9 mouse cellular contexts compared by ENCODE assay signal in genomic region chr6:72235807-72236407, GRCm38 (mm10). TPM values are rescaled to one million over a fixed set of nuclear protein-coding genes. Genes with fewer than 3 reads are reported as not detected.
DNase-seq lines count a peak whose midpoint lies in the region; ATAC-seq and TF ChIP-seq lines count a peak whose summit lies in the region.
"Had no signal": no experiment of that assay in that cellular context is flagged by ENCODE, and none has a peak within 500 bp of the region (broad histone marks: within the 10 kb centered on the region; RNA-seq: fewer than 3 reads in every experiment).

No protein-coding gene starts in this region.

- H3K4me3 ChIP-seq in heart, embryonic 14.5 days (ENCODE audit: control insufficient read depth in 1 of 2, insufficient read depth in 1 of 2, low read depth in 1 of 2, low read length in 2 of 2) = peak overlapping the region; percentile 68 to 71; a peak in 3 of 4 replicates
- peak overlapping the region; percentile 57 for H3K4me3 ChIP-seq in bone marrow macrophage, adult 2 months (ENCODE audit: insufficient read depth, low read length)
- peak overlapping the region; percentile 61 for H3K4me3 ChIP-seq in hindbrain, embryonic 16.5 days (ENCODE audit: low read length)
- peak overlapping the region; percentile 57; the same call in 1 of the 2 replicates for H3K4me3 ChIP-seq in midbrain, postnatal 0 days (ENCODE audit: low read depth, low read length)

- WGBS in heart, embryonic 14.5 days = 39% methylated on average over 16 of the region's 16 CpGs
- 31% methylated on average over 16 of the region's 16 CpGs for WGBS in hindbrain, embryonic 16.5 days
- WGBS in midbrain, postnatal 0 days = 38% methylated on average over 16 of the region's 16 CpGs

- no peaks in the 10 kb centered on the region for H3K36me3 ChIP-seq in heart, embryonic 14.5 days (ENCODE audit: control insufficient read depth, insufficient read depth, low read length)
- no peaks in the 10 kb centered on the region for H3K36me3 ChIP-seq in hindbrain, embryonic 16.5 days (ENCODE audit: control insufficient read depth, insufficient read depth, low read length)
- H3K36me3 ChIP-seq in midbrain, postnatal 0 days (ENCODE audit: insufficient read depth, low read length) = no peaks in the 10 kb centered on the region

- H3K4me2 ChIP-seq in heart, embryonic 14.5 days (ENCODE audit: low read length) = peak overlapping the region; percentile 98
- H3K4me2 ChIP-seq in hindbrain, embryonic 16.5 days (ENCODE audit: low read length) = peak overlapping the region; percentile 100
- H3K4me2 ChIP-seq in midbrain, postnatal 0 days (ENCODE audit: low read depth, low read length, poor library complexity, severe bottlenecking) = peak overlapping the region; percentile 100

- peak overlapping the region; percentile 74 for H3K9ac ChIP-seq in heart, embryonic 14.5 days (ENCODE audit: low read length)
- H3K9ac ChIP-seq in hindbrain, embryonic 16.5 days (ENCODE audit: low read depth, low read length) = no peak overlapping the region; the same call in 1 of the 2 replicates
- H3K9ac ChIP-seq in midbrain, postnatal 0 days (replicated peaks; ENCODE audit: low read length, poor library complexity, severe bottlenecking) = no peak overlapping the region

- H3K27me3 ChIP-seq in heart, embryonic 14.5 days (ENCODE audit: control insufficient read depth, insufficient read depth, low read length) = no peaks in the 10 kb centered on the region
- peaks cover 32% of the 10 kb centered on the region for H3K27me3 ChIP-seq in hindbrain, embryonic 16.5 days (replicated peaks; ENCODE audit: control insufficient read depth, insufficient read depth, low read length)
- peaks cover 36% of the 10 kb centered on the region for H3K27me3 ChIP-seq in midbrain, postnatal 0 days (ENCODE audit: insufficient read depth, low read length)

- no peaks in the 10 kb centered on the region for H3K9me3 ChIP-seq in heart, embryonic 14.5 days (ENCODE audit: control insufficient read depth, low read length)
- no peaks in the 10 kb centered on the region for H3K9me3 ChIP-seq in hindbrain, embryonic 16.5 days (ENCODE audit: control insufficient read depth, low read length)
- no peaks in the 10 kb centered on the region for H3K9me3 ChIP-seq in midbrain, postnatal 0 days (ENCODE audit: low read length)

- H3K27ac ChIP-seq in heart, embryonic 14.5 days (replicated peaks in 1 of 2; ENCODE audit: control insufficient read depth in 1 of 2, insufficient read depth in 1 of 2, low read depth in 2 of 2, low read length in 2 of 2) = 0 out of 4 replicates have a peak overlapping the region, but pooled peaks of 1 of the 2 experiments have one; percentile 60
- H3K27ac ChIP-seq in bone marrow macrophage, adult 2 months (ENCODE audit: insufficient read depth, low read depth, low read length) = no peak overlapping the region
- no peak overlapping the region; the same call in 1 of the 2 replicates for H3K27ac ChIP-seq in hindbrain, embryonic 16.5 days (ENCODE audit: low read depth, low read length)
- no peak overlapping the region for H3K27ac ChIP-seq in midbrain, postnatal 0 days (ENCODE audit: low read depth, low read length)

- DNase-seq in heart, postnatal 36 days = no peak
- DNase-seq in midbrain, postnatal 0 days (ENCODE audit: low spot score) = no peak
- DNase-seq in left cerebral cortex, adult 11 months (ENCODE audit: low spot score) = no peak
- no peak for DNase-seq in frontal cortex, postnatal 25 days (ENCODE audit: low spot score in 2 of 2)
- DNase-seq in Muller cell, postnatal 12 days (ENCODE audit: inconsistent ontology term) = no peak

- intact Hi-C loops in heart, postnatal 36 days (cut with DNase I) = loop anchor here (1.0 kb wide), 1 partner anchor 18 kb away; no protein-coding TSS in a partner anchor

- TF ChIP-seq CTCF in bone marrow macrophage, adult 2 months (IDR thresholded peaks at IDR 0.05; ENCODE audit: low read depth, low read length) = no peak
- TF ChIP-seq CTCF in midbrain, postnatal 0 days (IDR thresholded peaks at IDR 0.05) = no peak

- ATAC-seq in heart, embryonic 14.5 days (ENCODE audit: insufficient number of reproducible peaks, insufficient read depth, low FRiP score, low read depth) = no peak
- no peak for ATAC-seq in hindbrain, embryonic 16.5 days
- ATAC-seq in midbrain, postnatal 0 days (ENCODE audit: low FRiP score) = no peak

- TF ChIP-seq POLR2A in bone marrow macrophage, adult 2 months (IDR thresholded peaks at IDR 0.05; ENCODE audit: borderline replicate concordance, low read depth, low read length) = no peak

- peaks cover 28 to 39% of the 10 kb centered on the region in 2 experiments for H3K4me1 ChIP-seq in heart, embryonic 14.5 days (ENCODE audit: control insufficient read depth in 2 of 2, insufficient read depth in 2 of 2, low read length in 2 of 2)
- 0 out of 2 replicates have a peak, but pooled peaks cover 3% of the 10 kb centered on the region for H3K4me1 ChIP-seq in bone marrow macrophage, adult 2 months (ENCODE audit: control insufficient read depth, insufficient read depth, low read length)
- H3K4me1 ChIP-seq in hindbrain, embryonic 16.5 days (ENCODE audit: control insufficient read depth, insufficient read depth, low read depth, low read length) = peaks cover 29% of the 10 kb centered on the region
- H3K4me1 ChIP-seq in midbrain, postnatal 0 days (ENCODE audit: insufficient read depth, low read length) = 0 out of 2 replicates have a peak, but pooled peaks cover 2% of the 10 kb centered on the region

RNA-seq across cellular contexts. Expression of gene Atoh8, which starts 0.5 kb away (rescaled TPM):
- 8.9 and 12.0 TPM in 2 replicates for polyA plus RNA-seq in heart, embryonic 14.5 days (2014; fragmentation: Nextera tagmentation; extraction: Ambion mirVana)
- total RNA-seq in heart, postnatal 36 days (2021) = 10 to 100 TPM in 1 of 2 experiments, 1 to 10 TPM in 1; 10.0 to 11.4 TPM
- not detected in 2 replicates for polyA plus RNA-seq in bone marrow macrophage, adult 2 months (2012; ENCODE audit: insufficient read depth, insufficient read length, missing spikeins)
- polyA plus RNA-seq in hindbrain, embryonic 16.5 days (2015; fragmentation: Nextera tagmentation; extraction: Ambion mirVana) = 3.9 and 4.7 TPM in 2 replicates
- 1.8 and 3.7 TPM in 2 replicates for total RNA-seq in midbrain, postnatal 0 days (2014; rRNA removed)
- 1.9 and 2.3 TPM in 2 replicates for polyA plus RNA-seq in midbrain, postnatal 0 days (2015; fragmentation: Nextera tagmentation; extraction: Ambion mirVana)
- total RNA-seq: MEL had no signal
